Mouse (Mus musculus) forebrain, embryonic 11.5 days (tissue): ENCODE measurements around the gene Carf. TPM values are rescaled to one million over a fixed set of nuclear protein-coding genes. Genes with fewer than 3 reads are reported as not detected.
"Not testable (repeated sequence)": the region's sequence is repeated elsewhere in the genome, so short reads cannot be mapped to it uniquely, and the experiment has no call there.

Experiments used
- ATAC-seq: fragments of 200-750 bp; cut with Nextera tagmentation; replicated peaks from 2 replicates; pipeline ENCODE4 v1.8.0; 2017; ENCODE audit warnings: moderate TSS enrichment; ENCODE audit not compliant: low FRiP score
- DNase-seq: peaks from one replicate; pipeline ENCODE4 v3.0.0-alpha.2; 2017; ENCODE audit warnings: low spot score
- H3K27ac ChIP-seq: fragments of 300-500 bp; sonication (generic); 2 replicates; pipeline ENCODE4 v1.5.1; 2014; ENCODE audit warnings: low read depth, low read length
- H3K27me3 ChIP-seq: fragments of 300-500 bp; sonication (generic); 2 replicates; pipeline ENCODE4 v1.6.1; 2014; ENCODE audit warnings: mild to moderate bottlenecking, low read length, mixed read lengths; ENCODE audit not compliant: control insufficient read depth, insufficient read depth
- H3K36me3 ChIP-seq: fragments of 300-500 bp; sonication (generic); 2 replicates; pipeline ENCODE4 v1.6.1; 2014; ENCODE audit warnings: mild to moderate bottlenecking, low read length, moderate library complexity, mixed read lengths; ENCODE audit not compliant: control insufficient read depth, insufficient read depth
- H3K4me1 ChIP-seq: fragments of 300-500 bp; sonication (generic); replicated peaks from 2 replicates; pipeline ENCODE4 v1.6.1; 2014; ENCODE audit warnings: low read length, mixed read lengths; ENCODE audit not compliant: control insufficient read depth, insufficient read depth
- H3K4me2 ChIP-seq: fragments of 300-500 bp; sonication (generic); 2 replicates; pipeline ENCODE4 v1.6.1; 2014; ENCODE audit warnings: low read depth, mild to moderate bottlenecking, low read length, moderate library complexity, mixed read lengths; ENCODE audit not compliant: severe bottlenecking
- H3K4me3 ChIP-seq: fragments of 300-500 bp; sonication (generic); 2 replicates; pipeline ENCODE4 v1.5.1; 2014; ENCODE audit warnings: low read depth, low read length
- H3K9ac ChIP-seq: fragments of 300-500 bp; sonication (generic); 2 replicates; pipeline ENCODE4 v1.6.1; 2014; ENCODE audit warnings: low read length
- H3K9me3 ChIP-seq: fragments of 300-500 bp; sonication (generic); 2 replicates; pipeline ENCODE4 v1.6.1; 2016; ENCODE audit warnings: low read length, mixed read lengths; ENCODE audit not compliant: control insufficient read depth
- WGBS: fragments of 180-500 bp; shearing (Covaris S2); extraction: QIAGEN DNeasy Blood & Tissue Kit; methylation state at CpG from one replicate; pipeline ENCODE4 v1.1.7; 2014; 5-methylcytosine and 5-hydroxymethylcytosine counted together
- polyA plus RNA-seq: library from polyadenylated mRNA; unstranded; fragments of >200 nt; fragmentation: Nextera tagmentation; extraction: Ambion mirVana; gene quantifications from 2 replicates; pipeline ENCODE4 v1.2.1, GENCODE M21; 2014

The Carf gene
- polyA plus RNA-seq, 1 experiment from 2014 or later = 6.6 TPM

- Histone ChIP-seq H3K4me2 (no peak overlapping the region), H3K9ac (no peak overlapping the region), H3K27ac (no peak overlapping the region), H3K4me1 (no peaks in the 10 kb centered on the region), H3K27me3 (no peaks in the 10 kb centered on the region), H3K9me3 (no peaks in the 10 kb centered on the region), H3K36me3 (no peaks in the 10 kb centered on the region), H3K4me3 (no peak overlapping the region)
- DNase-seq (no peak), ATAC-seq (no peak)
- WGBS = 93% methylated on average over 3 of the region's 3 CpGs
Observed at GRCm38 (mm10) chr1:60163676-60164075, 65.6 kb downstream of the Carf start.

- Histone ChIP-seq H3K36me3 (no peaks in the 10 kb centered on the region), H3K4me1 (no peaks in the 10 kb centered on the region), H3K27me3 (no peaks in the 10 kb centered on the region), H3K9ac (no peak overlapping the region), H3K4me2 (no peak overlapping the region), H3K4me3 (no peak overlapping the region), H3K9me3 (no peaks in the 10 kb centered on the region), H3K27ac (no peak overlapping the region)
- no peak for DNase-seq
- 80% methylated on average over 2 of the region's 2 CpGs for WGBS
- ATAC-seq = no peak
Observed at GRCm38 (mm10) chr1:60169626-60170025, 71.6 kb downstream of the Carf start.

- Histone ChIP-seq H3K4me1 (no peaks in the 10 kb centered on the region), H3K4me2 (no peak overlapping the region), H3K4me3 (no peak overlapping the region), H3K9ac (no peak overlapping the region), H3K27me3 (no peaks in the 10 kb centered on the region), H3K27ac (no peak overlapping the region), H3K36me3 (no peaks in the 10 kb centered on the region), H3K9me3 (no peaks in the 10 kb centered on the region)
- WGBS = 78% methylated on average over 2 of the region's 2 CpGs
- ATAC-seq = no peak
- no peak for DNase-seq
Observed at GRCm38 (mm10) chr1:60170251-60170650, 72.2 kb downstream of the Carf start.

GRCm38 (mm10) chr1:60173119-60173518 is 75.1 kb downstream of the Carf start:
- no peak overlapping the region for H3K27ac ChIP-seq
- H3K4me1 ChIP-seq = no peaks in the 10 kb centered on the region
- no peak overlapping the region for H3K4me2 ChIP-seq
- H3K4me3 ChIP-seq = no peak overlapping the region
- no peak for DNase-seq
- no peaks in the 10 kb centered on the region for H3K9me3 ChIP-seq
- ATAC-seq = no peak
- 88% methylated on average over 3 of the region's 3 CpGs for WGBS
- no peak overlapping the region for H3K9ac ChIP-seq
- H3K27me3 ChIP-seq = no peaks in the 10 kb centered on the region
- no peaks in the 10 kb centered on the region for H3K36me3 ChIP-seq

- H3K4me2 ChIP-seq, H3K27me3 ChIP-seq, H3K9ac ChIP-seq, H3K4me1 ChIP-seq, H3K36me3 ChIP-seq, DNase-seq, H3K27ac ChIP-seq, H3K4me3 ChIP-seq, H3K9me3 ChIP-seq, ATAC-seq: not testable (repeated sequence)
- WGBS = 97% methylated on average over 1 of the region's 1 CpGs
Observed at GRCm38 (mm10) chr1:60177814-60178213, 79.8 kb downstream of the Carf start.

GRCm38 (mm10) chr1:60179376-60179775 is 81.3 kb downstream of the Carf start:
- Histone ChIP-seq H3K27ac (no peak overlapping the region), H3K36me3 (no peaks in the 10 kb centered on the region), H3K4me3 (peak overlapping the region; percentile 72)

GRCm38 (mm10) chr1:60179932-60180783 is 82.1 kb downstream of the Carf start, which contains the start of gene Nbeal1:
TSS of gene Nbeal1 (plus strand) at chr1:60180599.
- ATAC-seq = peak; percentile 99
- H3K9me3 ChIP-seq = no peaks in the 10 kb centered on the region
- DNase-seq = peak; percentile 100
- 0 out of 2 replicates have a peak, but pooled peaks cover 2% of the 10 kb centered on the region for H3K4me1 ChIP-seq
- no peaks in the 10 kb centered on the region for H3K27me3 ChIP-seq
- H3K27ac ChIP-seq = peak within 1 kb of the TSS; percentile 81
- no peaks in the 10 kb centered on the region for H3K36me3 ChIP-seq
- H3K4me3 ChIP-seq = peak within 1 kb of the TSS; percentile 72
- WGBS = under 1% methylated on average over 73 of the region's 74 CpGs
- peak within 1 kb of the TSS; percentile 80 for H3K9ac ChIP-seq
- peak within 1 kb of the TSS; percentile 62 for H3K4me2 ChIP-seq

More at GRCm38 (mm10) chr1:60179376-60179775, 81.3 kb downstream of the Carf start:
- 19% methylated on average over 4 of the region's 4 CpGs for WGBS
- Histone ChIP-seq H3K9me3 (no peaks in the 10 kb centered on the region), H3K27me3 (no peaks in the 10 kb centered on the region), H3K4me1 (0 out of 2 replicates have a peak, but pooled peaks cover 2% of the 10 kb centered on the region), H3K4me2 (peak overlapping the region; percentile 54; the same call in 1 of the 2 replicates), H3K9ac (no peak overlapping the region; the same call in 1 of the 2 replicates)
- DNase-seq = peak; percentile 48
- ATAC-seq = no peak

- Histone ChIP-seq H3K4me2 (peak overlapping the region; percentile 62), H3K4me1 (0 out of 2 replicates have a peak, but pooled peaks cover 2% of the 10 kb centered on the region), H3K9me3 (no peaks in the 10 kb centered on the region), H3K9ac (peak overlapping the region; percentile 80), H3K27me3 (no peaks in the 10 kb centered on the region), H3K27ac (peak overlapping the region; percentile 81), H3K36me3 (no peaks in the 10 kb centered on the region), H3K4me3 (peak overlapping the region; percentile 72)
- ATAC-seq (peak; percentile 84), DNase-seq (no peak)
- under 1% methylated on average over 29 of the region's 30 CpGs for WGBS
Observed at GRCm38 (mm10) chr1:60180784-60181221, 82.8 kb downstream of the Carf start.
